Mouse (Mus musculus): ENCODE results near the gene Chchd6.

The Chchd6 gene

DNA sequence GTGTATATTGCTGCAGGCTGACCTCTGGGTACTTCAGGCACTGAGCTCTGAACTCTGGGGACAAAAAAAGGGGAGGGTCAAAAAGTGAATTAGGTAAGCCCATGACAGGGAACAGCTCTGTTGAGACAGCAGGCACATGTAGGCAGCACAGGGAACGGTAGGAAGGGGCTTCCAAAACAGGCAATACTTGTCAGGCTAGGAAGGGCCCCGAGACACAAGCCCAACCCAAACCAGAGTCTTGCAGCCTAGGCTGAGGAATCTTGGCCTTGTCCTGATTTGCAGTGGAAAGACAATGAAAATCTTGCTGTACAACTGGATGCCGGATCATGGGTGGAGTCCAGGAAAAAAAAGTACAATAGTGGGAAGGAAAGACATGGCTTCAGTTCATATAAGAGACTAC lies 135.8 kb downstream of the Chchd6 start:
- in situ Hi-C loops (cut with MboI; ENCODE audit: unreplicated experiment in 2 of 2) = no loop called here

DNA sequence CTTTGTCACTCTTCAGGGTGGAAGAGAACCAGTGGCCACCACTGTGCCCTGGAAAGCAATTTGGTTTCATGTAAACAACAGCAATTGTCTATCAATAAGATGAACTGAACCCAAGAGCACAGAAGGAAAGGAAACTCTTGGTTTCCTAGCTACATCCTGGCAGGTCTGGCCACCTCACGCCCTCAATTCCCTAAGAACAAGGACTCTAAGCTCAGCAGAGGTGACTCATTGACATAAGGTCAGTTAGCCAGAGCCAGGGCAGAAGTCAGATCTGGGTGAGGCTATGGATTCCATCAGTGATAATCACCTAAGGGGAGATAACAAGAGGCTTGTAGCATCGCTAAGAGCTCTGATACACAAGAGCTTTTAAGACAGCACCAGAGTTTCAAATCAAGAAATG lies 137.9 kb downstream of the Chchd6 start:
- in situ Hi-C loops (cut with MboI; ENCODE audit: unreplicated experiment in 2 of 2) = no loop called here

- in situ Hi-C loops (cut with MboI; ENCODE audit: unreplicated experiment in 2 of 2) = no loop called here
Observed at GRCm38 (mm10) chr6:89456409-89456961, 139.0 kb downstream of the Chchd6 start.

- in situ Hi-C loops (cut with MboI; ENCODE audit: unreplicated experiment in 2 of 2) = no loop called here
Observed at GRCm38 (mm10) chr6:89455523-89456000, 139.9 kb downstream of the Chchd6 start.

GRCm38 (mm10) chr6:89454437-89454836 lies 141.0 kb downstream of the Chchd6 start:
- in situ Hi-C loops (cut with MboI; ENCODE audit: unreplicated experiment in 2 of 2) = no loop called here

- in situ Hi-C loops (cut with MboI; ENCODE audit: unreplicated experiment in 2 of 2) = no loop called here
Observed at GRCm38 (mm10) chr6:89452976-89453674, 142.3 kb downstream of the Chchd6 start.

DNA sequence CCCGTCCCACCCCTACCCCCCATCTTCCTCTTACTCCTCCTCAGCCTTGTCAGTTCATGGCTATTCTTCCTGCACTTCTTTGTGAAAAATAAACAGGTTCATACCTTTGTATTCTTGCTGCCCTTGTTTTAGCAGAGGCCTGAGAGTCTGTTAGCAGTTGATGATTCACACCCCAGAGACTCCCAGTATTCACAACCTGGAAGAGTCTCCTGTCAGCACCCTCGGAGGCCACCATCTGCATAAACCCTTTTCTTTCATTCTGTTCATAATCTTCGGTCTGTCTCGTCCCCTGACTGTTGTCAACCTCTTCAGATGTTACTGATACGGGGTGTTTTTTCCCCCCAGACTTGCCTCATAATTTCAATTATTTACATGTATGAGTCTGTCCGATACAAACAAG lies 143.1 kb downstream of the Chchd6 start:
- in situ Hi-C loops (cut with MboI; ENCODE audit: unreplicated experiment in 2 of 2) = no loop called here

GRCm38 (mm10) chr6:89448736-89449135 lies 146.7 kb downstream of the Chchd6 start:
- in situ Hi-C loops (cut with MboI; ENCODE audit: unreplicated experiment in 2 of 2) = no loop called here

- in situ Hi-C loops (cut with MboI; ENCODE audit: unreplicated experiment in 2 of 2) = no loop called here
Observed at GRCm38 (mm10) chr6:89440671-89441070, 154.8 kb downstream of the Chchd6 start.

- in situ Hi-C loops (cut with MboI; ENCODE audit: unreplicated experiment in 2 of 2) = no loop called here
Observed at GRCm38 (mm10) chr6:89431920-89432482, 163.5 kb downstream of the Chchd6 start.

DNA sequence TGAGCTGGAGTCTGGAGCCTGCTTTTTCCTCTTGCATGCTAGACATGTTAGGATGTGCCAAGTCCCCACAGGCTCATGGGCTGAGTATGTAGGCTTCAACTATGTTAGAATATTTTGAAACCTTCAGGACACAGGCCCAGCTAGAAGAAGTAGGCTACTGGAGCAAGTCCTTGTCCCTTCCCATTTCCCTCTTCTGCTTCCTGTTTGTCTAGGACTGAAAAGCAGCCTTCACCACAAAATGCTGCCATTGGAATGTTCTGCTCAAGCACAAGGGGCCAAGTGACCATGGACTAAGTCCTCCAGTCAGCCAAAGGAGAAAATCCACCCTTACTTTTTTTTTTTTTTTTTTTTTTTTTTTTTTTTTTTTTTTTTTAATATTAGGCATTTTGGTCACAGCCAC lies 164.7 kb downstream of the Chchd6 start:
- in situ Hi-C loops (cut with MboI; ENCODE audit: unreplicated experiment in 2 of 2) = no loop called here

- in situ Hi-C loops (cut with MboI; ENCODE audit: unreplicated experiment in 2 of 2) = no loop called here
Observed at GRCm38 (mm10) chr6:89428661-89429375, 166.6 kb downstream of the Chchd6 start.

GRCm38 (mm10) chr6:89424461-89424860 lies 171.0 kb downstream of the Chchd6 start:
- in situ Hi-C loops (cut with MboI; ENCODE audit: unreplicated experiment in 2 of 2) = no loop called here

GRCm38 (mm10) chr6:89422621-89423020 lies 172.8 kb downstream of the Chchd6 start:
- in situ Hi-C loops (cut with MboI; ENCODE audit: unreplicated experiment in 2 of 2) = no loop called here

DNA sequence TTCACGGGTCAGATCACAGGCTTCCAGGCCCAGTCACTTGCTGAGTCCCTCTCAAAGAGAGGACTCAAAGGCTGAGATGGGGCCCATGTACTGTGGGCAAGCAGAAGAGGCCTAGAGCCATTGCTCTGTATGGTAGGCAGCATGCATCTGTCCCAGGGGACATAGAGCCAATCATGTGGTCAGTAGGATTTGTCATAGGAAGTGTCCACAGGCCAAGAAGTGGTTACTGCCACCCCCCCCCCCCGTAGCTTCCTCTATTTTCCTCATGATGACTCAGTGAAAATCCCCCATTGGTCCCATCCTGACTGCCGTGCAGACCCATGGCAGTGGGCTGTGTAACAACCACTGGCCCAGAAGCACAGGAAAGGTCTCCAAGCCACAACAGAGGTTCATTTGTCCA lies 173.5 kb downstream of the Chchd6 start:
- in situ Hi-C loops (cut with MboI; ENCODE audit: unreplicated experiment in 2 of 2) = no loop called here

- in situ Hi-C loops (cut with MboI; ENCODE audit: unreplicated experiment in 2 of 2) = no loop called here
Observed at GRCm38 (mm10) chr6:89421503-89421902, 173.9 kb downstream of the Chchd6 start.

- in situ Hi-C loops (cut with MboI; ENCODE audit: unreplicated experiment in 2 of 2) = no loop called here
Observed at GRCm38 (mm10) chr6:89420756-89421155, 174.7 kb downstream of the Chchd6 start.

GRCm38 (mm10) chr6:89420110-89420509 lies 175.3 kb downstream of the Chchd6 start:
- in situ Hi-C loops (cut with MboI; ENCODE audit: unreplicated experiment in 2 of 2) = no loop called here

DNA sequence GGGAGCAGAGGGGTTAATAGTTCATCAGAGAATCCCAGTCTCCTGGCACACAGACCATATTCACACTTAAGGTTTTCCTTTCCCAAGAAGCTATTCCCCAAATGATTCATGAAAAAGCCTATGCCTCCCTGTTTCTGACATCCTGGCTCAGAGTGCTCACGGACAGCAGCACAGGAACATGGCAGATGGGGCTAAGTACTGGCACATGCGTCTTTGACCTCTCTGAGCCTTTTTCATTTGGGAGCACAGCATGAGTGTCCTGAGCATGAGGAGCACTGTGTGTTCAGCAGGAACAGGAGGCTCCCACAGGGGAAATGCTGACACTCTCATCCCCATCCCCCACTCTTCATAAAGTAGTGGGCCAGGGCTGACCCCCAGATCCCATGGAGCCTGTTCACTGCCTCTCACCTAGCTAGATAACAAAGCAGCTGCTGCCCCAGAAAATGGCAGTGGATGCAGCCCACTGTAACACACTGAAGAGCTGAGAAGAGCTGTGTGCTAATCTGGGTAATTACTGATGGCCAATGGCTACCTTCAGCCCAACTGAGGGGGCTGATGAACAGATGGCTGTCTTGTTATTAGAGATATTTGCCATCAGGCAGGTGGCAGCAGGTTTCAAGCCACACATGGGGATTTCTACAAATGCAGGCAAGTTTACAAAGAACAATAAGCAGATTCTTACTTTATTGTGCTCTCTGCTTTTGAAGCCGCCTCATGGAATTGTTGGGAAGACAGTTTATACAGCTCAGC lies 176.2 kb downstream of the Chchd6 start:
- in situ Hi-C loops (cut with MboI; ENCODE audit: unreplicated experiment in 2 of 2) = no loop called here

GRCm38 (mm10) chr6:89416030-89416595 lies 179.3 kb downstream of the Chchd6 start:
- in situ Hi-C loops (cut with MboI; ENCODE audit: unreplicated experiment in 2 of 2) = no loop called here
